Mouse (Mus musculus) mature B cell (primary cell): Measurements from ENCODE around the gene Ctnnal1.

Experiments used
- in situ Hi-C: fragments of 300-500 bp; cut with MboI; formaldehyde crosslinking; loops from 2 replicates; pipeline ENCODE4 v1.14.3; 2019

Ctnnal1 gene

DNA sequence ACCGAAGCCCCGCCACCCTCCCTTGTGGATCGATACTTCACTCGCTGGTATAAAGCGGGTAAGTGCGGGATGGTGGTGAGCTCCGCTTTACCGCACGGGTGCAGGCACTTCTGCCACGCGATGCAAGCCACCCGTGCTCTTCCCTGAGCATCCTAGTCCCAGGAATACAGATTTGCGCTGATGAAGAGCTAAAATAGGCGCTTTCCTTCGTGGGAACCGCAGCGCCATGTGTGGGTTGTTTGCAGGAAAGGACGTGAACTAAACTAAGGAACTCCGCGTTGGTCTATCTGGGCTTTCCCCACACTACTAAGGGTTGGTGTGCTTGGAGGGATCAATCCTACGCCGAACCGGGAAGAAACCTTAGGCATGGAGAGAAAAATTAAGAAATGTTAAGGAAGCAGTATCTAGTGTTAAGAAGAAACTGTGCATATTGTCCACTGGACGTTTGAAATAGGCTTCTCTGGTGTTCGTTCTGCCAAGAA lies 62.3 kb downstream of the Ctnnal1 start:
- in situ Hi-C loops: no loop called here

DNA sequence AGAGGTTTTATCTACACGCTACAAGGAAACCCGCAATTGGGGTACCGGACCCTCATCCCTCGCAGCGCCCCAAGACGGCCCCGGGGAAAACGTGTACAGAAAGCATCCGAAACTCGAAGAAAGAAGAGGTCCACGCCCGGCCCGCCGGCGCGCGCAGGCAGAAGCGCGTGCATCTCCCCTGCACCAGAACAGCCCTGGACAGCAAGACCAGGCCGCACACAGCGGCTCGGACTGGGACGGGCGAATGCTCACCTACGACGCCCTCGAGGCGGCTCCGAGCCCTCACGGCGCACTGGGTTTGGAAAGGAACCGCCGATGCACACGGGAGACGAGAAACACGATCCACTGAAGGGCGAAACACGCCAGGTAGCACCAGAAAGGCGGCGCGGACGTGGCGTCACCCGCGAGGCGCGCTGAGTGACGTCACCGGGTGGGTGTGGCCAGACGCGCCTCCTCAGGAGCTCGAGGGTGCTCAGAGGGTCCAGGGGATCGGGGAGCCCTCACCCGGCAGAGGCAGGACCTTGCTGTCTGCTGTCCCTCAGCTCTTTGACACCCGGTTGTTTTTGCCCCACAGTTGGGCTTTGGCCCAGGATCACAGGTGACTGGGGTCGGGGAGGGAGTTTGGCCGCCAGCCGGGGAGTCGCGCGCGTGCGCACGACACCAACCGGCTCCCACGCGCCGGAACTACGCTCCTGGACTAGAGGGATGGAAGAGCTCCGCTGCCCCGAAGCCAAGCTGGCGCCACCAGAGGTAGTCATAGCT lies 62.9 kb downstream of the Ctnnal1 start, which contains the start of the genes Elp1 and Fam206a:
Gene Elp1, minus strand, starts transcription at position 425 of the 762 bp plus-strand sequence.
Gene Fam206a, plus strand, starts transcription at position 439 of the 762 bp plus-strand sequence.
- in situ Hi-C loops: no loop called here

DNA sequence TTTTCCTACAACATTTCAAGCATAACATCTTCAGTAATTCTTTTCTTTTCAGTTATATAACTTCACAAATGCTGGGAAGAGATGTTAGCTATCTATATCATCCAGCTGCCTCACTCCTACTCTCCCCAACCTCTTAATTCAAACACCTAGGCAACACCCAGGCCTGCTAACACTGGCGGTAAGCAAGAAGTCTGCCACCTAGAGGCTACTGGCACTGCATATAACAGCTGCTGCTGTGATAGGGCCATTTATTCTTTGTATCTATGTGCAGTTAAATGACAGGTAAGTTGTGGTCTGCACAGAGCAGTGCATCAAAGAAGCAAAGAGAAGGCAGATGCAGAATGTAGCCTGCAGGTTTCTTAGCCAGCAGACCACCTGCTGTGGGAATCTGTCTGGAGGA lies 73.6 kb downstream of the Ctnnal1 start:
- in situ Hi-C loops: no loop called here

DNA sequence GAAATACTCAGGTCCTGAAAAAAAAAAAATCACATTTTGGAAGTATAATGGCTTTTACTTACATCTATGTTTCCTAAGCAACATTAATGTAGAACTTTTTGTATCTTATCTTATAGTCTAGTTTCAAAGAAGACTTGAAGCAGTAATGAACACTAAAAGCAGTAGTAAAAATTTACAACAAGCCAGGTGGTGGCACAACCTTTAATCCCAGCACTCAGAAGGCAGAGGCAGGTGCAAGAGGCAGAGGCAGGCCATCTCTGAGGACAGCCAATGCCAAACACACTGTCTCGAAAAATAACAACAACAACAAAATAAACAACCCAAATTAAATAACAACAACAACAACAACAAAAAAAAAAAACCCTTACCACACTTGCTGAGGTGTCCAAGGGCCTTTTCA lies 93.9 kb downstream of the Ctnnal1 start:
- in situ Hi-C loops: no loop called here

DNA sequence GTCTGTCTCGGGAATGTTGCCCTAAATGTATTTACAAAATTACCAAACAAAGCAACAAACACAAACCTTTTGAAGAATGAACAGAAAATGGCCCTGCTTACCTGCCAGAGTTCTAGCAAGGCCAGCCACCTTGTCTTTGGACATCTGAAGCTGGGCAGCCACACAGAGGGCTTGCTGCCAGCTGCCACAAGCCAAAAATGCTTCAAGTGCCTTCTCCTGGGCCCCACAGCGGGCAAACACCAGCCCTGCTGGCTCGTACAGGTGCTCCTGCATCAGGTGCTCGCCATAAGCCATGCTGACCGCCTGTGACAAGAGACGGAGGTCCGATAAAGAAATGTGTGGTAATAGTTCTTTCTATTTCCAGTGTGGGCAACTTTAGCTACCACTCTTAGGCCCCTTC lies 96.1 kb downstream of the Ctnnal1 start:
- in situ Hi-C loops: no loop called here

DNA sequence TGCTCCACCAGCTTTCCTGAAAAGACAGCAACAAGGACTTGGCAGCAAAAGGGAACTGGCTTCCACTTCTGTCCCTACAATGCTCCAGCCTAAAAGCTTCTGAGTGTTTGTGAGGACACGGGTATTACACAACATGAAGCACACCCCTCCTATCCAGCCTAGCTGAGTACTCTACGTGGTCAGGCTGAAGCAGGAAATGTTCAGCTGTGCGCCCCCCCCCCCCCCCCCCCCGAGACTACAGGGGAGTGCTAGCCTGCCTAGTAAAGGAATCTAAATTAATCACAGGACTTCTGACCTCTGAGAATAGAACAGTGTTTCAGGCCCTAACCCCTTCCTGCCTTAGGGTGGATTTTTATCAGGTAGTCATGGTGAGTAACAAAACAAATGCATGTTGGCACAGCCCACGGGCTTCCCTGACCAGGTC lies 97.1 kb downstream of the Ctnnal1 start:
- in situ Hi-C loops: no loop called here
